Mouse (Mus musculus) intestine, embryonic 14.5 days (tissue): Measurements from ENCODE around the gene Samd4b. TPM values are rescaled to one million over a fixed set of nuclear protein-coding genes. Genes with fewer than 3 reads are reported as not detected.

ENCODE experiments used
- ATAC-seq: fragments of 200-750 bp; cut with Nextera tagmentation; replicated peaks from 2 replicates; pipeline ENCODE4 v1.8.0; 2017; ENCODE audit warnings: low read depth, moderate number of reproducible peaks, moderate TSS enrichment, moderate library complexity; ENCODE audit not compliant: low FRiP score, low TSS enrichment
- DNase-seq: peaks from one replicate; pipeline ENCODE4 v3.0.0-alpha.2; 2018; ENCODE audit warnings: low spot score
- H3K27ac ChIP-seq: fragments of 300-500 bp; sonication (generic); 2 replicates; pipeline ENCODE4 v1.5.1; 2014; ENCODE audit warnings: low read depth, mild to moderate bottlenecking, control low read depth
- H3K27me3 ChIP-seq: fragments of 300-500 bp; sonication (generic); replicated peaks from 2 replicates; pipeline ENCODE4 v1.6.1; 2014; ENCODE audit warnings: low read length, control low read depth; ENCODE audit not compliant: control insufficient read depth, insufficient read depth
- H3K36me3 ChIP-seq: fragments of 300-500 bp; sonication (generic); 2 replicates; pipeline ENCODE4 v1.6.1; 2014; ENCODE audit warnings: low read length, control low read depth; ENCODE audit not compliant: control insufficient read depth, insufficient read depth
- H3K4me1 ChIP-seq: fragments of 300-500 bp; sonication (generic); replicated peaks from 2 replicates; pipeline ENCODE4 v1.6.1; 2014; ENCODE audit warnings: low read length, control low read depth, mixed read lengths; ENCODE audit not compliant: control insufficient read depth, insufficient read depth
- H3K4me2 ChIP-seq: fragments of 300-500 bp; sonication (generic); 2 replicates; pipeline ENCODE4 v1.6.1; 2014; ENCODE audit warnings: low read length
- H3K4me3 ChIP-seq: fragments of 300-500 bp; sonication (generic); 2 replicates; pipeline ENCODE4 v1.5.1; 2014; ENCODE audit warnings: low read depth, low read length, control low read depth, mixed read lengths
- H3K9ac ChIP-seq: fragments of 300-500 bp; sonication (generic); 2 replicates; pipeline ENCODE4 v1.6.1; 2014; ENCODE audit warnings: mild to moderate bottlenecking, low read length
- H3K9me3 ChIP-seq: fragments of 300-500 bp; sonication (generic); 2 replicates; pipeline ENCODE4 v1.6.1; 2016; ENCODE audit warnings: low read length, control low read depth; ENCODE audit not compliant: control insufficient read depth
- WGBS: fragments of 180-500 bp; shearing (Covaris S2); extraction: QIAGEN DNeasy Blood & Tissue Kit; methylation state at CpG from one replicate; pipeline ENCODE4 v1.1.7; 2014; 5-methylcytosine and 5-hydroxymethylcytosine counted together
- polyA plus RNA-seq: library from polyadenylated mRNA; unstranded; fragments of >200 nt; fragmentation: Nextera tagmentation; extraction: Ambion mirVana; gene quantifications from 2 replicates; pipeline ENCODE4 v1.2.1, GENCODE M21; 2014

Samd4b gene
- polyA plus RNA-seq, 1 experiment from 2014 or later: 27.7 TPM

- H3K27ac ChIP-seq: no peak overlapping the region
- H3K4me1 ChIP-seq: peaks cover 31% of the 10 kb centered on the region
- 87% methylated on average over 9 of the region's 9 CpGs for WGBS
- DNase-seq (no peak), ATAC-seq (no peak)
- no peak overlapping the region for H3K4me3 ChIP-seq
- H3K9ac ChIP-seq: no peak overlapping the region
- H3K27me3 ChIP-seq: no peaks in the 10 kb centered on the region
- H3K36me3 ChIP-seq: peaks cover 44% of the 10 kb centered on the region
- H3K9me3 ChIP-seq: no peaks in the 10 kb centered on the region
- H3K4me2 ChIP-seq: no peak overlapping the region
These were observed 212.7 kb downstream of the Samd4b start for GRCm38 (mm10) chr7:28385196-28385595.

GRCm38 (mm10) chr7:28384162-28384561 is 213.8 kb downstream of the Samd4b start:
- no peak overlapping the region; the same call in 1 of the 2 replicates for H3K27ac ChIP-seq

GRCm38 (mm10) chr7:28383606-28384005 is 214.3 kb downstream of the Samd4b start:
- Histone ChIP-seq H3K4me2 (no peak overlapping the region), H3K4me1 (peaks cover 37% of the 10 kb centered on the region)

More at GRCm38 (mm10) chr7:28384162-28384561, 213.8 kb downstream of the Samd4b start:
- Histone ChIP-seq H3K9ac (no peak overlapping the region), H3K36me3 (peaks cover 34% of the 10 kb centered on the region), H3K27me3 (no peaks in the 10 kb centered on the region), H3K4me2 (no peak overlapping the region), H3K4me1 (peaks cover 37% of the 10 kb centered on the region), H3K4me3 (no peak overlapping the region), H3K9me3 (no peaks in the 10 kb centered on the region)
- WGBS: 78% methylated on average over 6 of the region's 6 CpGs
- DNase-seq (no peak), ATAC-seq (no peak)

GRCm38 (mm10) chr7:28382981-28383396 is 215.0 kb downstream of the Samd4b start:
- Histone ChIP-seq H3K4me3 (no peak overlapping the region), H3K9ac (no peak overlapping the region)

More at GRCm38 (mm10) chr7:28383606-28384005, 214.3 kb downstream of the Samd4b start:
- Histone ChIP-seq H3K9ac (no peak overlapping the region), H3K27ac (peak overlapping the region; percentile 100; the same call in 1 of the 2 replicates), H3K27me3 (no peaks in the 10 kb centered on the region), H3K36me3 (peaks cover 29% of the 10 kb centered on the region), H3K4me3 (no peak overlapping the region), H3K9me3 (no peaks in the 10 kb centered on the region)
- DNase-seq (no peak), ATAC-seq (no peak)
- WGBS: 71% methylated on average over 4 of the region's 4 CpGs

GRCm38 (mm10) chr7:28382347-28382951 is 215.5 kb downstream of the Samd4b start:
- peaks cover 46% of the 10 kb centered on the region for H3K4me1 ChIP-seq
- peak overlapping the region; percentile 31; the same call in 1 of the 2 replicates for H3K4me3 ChIP-seq
- 34% methylated on average over 12 of the region's 12 CpGs for WGBS
- peak overlapping the region; percentile 69 for H3K4me2 ChIP-seq
- ATAC-seq (no peak), DNase-seq (peak; percentile 66)
- peak overlapping the region; percentile 100 for H3K27ac ChIP-seq
- peak overlapping the region; percentile 58 for H3K9ac ChIP-seq
- peaks cover 25% of the 10 kb centered on the region for H3K36me3 ChIP-seq
- no peaks in the 10 kb centered on the region for H3K27me3 ChIP-seq
- H3K9me3 ChIP-seq: no peaks in the 10 kb centered on the region

More at GRCm38 (mm10) chr7:28382981-28383396, 215.0 kb downstream of the Samd4b start:
- DNase-seq (peak; percentile 62), ATAC-seq (peak; percentile 29; the same call in 1 of the 2 replicates)
- no peaks in the 10 kb centered on the region for H3K9me3 ChIP-seq
- H3K27ac ChIP-seq: peak overlapping the region; percentile 100
- peaks cover 25% of the 10 kb centered on the region for H3K36me3 ChIP-seq
- 53% methylated on average over 11 of the region's 11 CpGs for WGBS
- H3K4me2 ChIP-seq: peak overlapping the region; percentile 69
- H3K27me3 ChIP-seq: no peaks in the 10 kb centered on the region
- H3K4me1 ChIP-seq: peaks cover 41% of the 10 kb centered on the region

GRCm38 (mm10) chr7:28381938-28382337 is 216.0 kb downstream of the Samd4b start:
- H3K9ac ChIP-seq: peak overlapping the region; percentile 58
- ATAC-seq (peak; percentile 45), DNase-seq (peak; percentile 92)
- H3K27me3 ChIP-seq: no peaks in the 10 kb centered on the region
- peak overlapping the region; percentile 69 for H3K4me2 ChIP-seq
- H3K9me3 ChIP-seq: no peaks in the 10 kb centered on the region
- peak overlapping the region; percentile 100 for H3K27ac ChIP-seq
- H3K4me1 ChIP-seq: peaks cover 51% of the 10 kb centered on the region
- WGBS: under 1% methylated on average over 20 of the region's 20 CpGs
- peaks cover 26% of the 10 kb centered on the region for H3K36me3 ChIP-seq
- peak overlapping the region; percentile 31 for H3K4me3 ChIP-seq

GRCm38 (mm10) chr7:28381017-28381790 is 216.7 kb downstream of the Samd4b start:
- Histone ChIP-seq H3K4me1 (peaks cover 56% of the 10 kb centered on the region), H3K36me3 (peaks cover 25% of the 10 kb centered on the region), H3K9ac (peak overlapping the region; percentile 58), H3K4me3 (peak overlapping the region; percentile 31), H3K9me3 (no peaks in the 10 kb centered on the region), H3K27ac (peak overlapping the region; percentile 100), H3K4me2 (peak overlapping the region; percentile 69), H3K27me3 (no peaks in the 10 kb centered on the region)
- ATAC-seq (peak; percentile 7), DNase-seq (peak; percentile 80)
- WGBS: 2% methylated on average over 30 of the region's 30 CpGs

- Histone ChIP-seq H3K9me3 (no peaks in the 10 kb centered on the region), H3K4me1 (peaks cover 60% of the 10 kb centered on the region), H3K4me3 (peak within 1 kb of the TSS; percentile 91), H3K27ac (peak within 1 kb of the TSS; percentile 100), H3K9ac (peak within 1 kb of the TSS; percentile 86), H3K4me2 (peak within 1 kb of the TSS; percentile 80), H3K36me3 (peaks cover 17% of the 10 kb centered on the region; the same call in 1 of the 2 replicates), H3K27me3 (no peaks in the 10 kb centered on the region)
- WGBS: 42% methylated on average over 17 of the region's 17 CpGs
- ATAC-seq: no peak
- no peak for DNase-seq
These were observed 217.5 kb downstream of the Samd4b start, which contains the start of gene Zfp36 for GRCm38 (mm10) chr7:28380237-28381016. TSS of gene Zfp36 (minus strand) at chr7:28380253.
